Mouse (Mus musculus): Measurements from ENCODE around the gene Pigk. TPM values are rescaled to one million over a fixed set of nuclear protein-coding genes. Genes with fewer than 3 reads are reported as not detected.

Pigk gene
- polyA plus RNA-seq, 1 experiment from 2014 or later = 40.9 TPM

DNA sequence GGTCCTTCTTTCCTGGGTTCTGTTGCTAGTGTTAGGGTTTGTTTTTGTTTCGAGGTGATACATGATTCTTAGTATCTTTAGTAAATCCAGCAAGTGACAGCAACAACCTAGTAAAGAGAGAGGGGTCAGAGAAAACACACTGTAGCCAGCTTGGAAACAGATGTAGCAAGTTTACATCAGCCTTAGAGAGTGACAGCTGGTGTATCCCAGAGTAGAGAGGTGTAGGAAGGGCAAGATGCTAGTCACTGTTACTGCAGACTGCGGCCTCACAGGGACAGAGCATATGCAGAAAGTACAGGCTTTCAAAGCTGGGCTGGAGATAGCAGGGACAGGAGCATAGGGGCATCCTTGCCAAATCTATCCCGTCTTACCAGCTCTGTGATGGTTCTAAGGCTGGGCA, 44.1 kb upstream of the Pigk start:
- H3K9me3 ChIP-seq (ENCODE audit: control insufficient read depth, low read length) = no peaks in the 10 kb centered on the region
- no peak for DNase-seq (ENCODE audit: low spot score)
- WGBS = 71% methylated on average over 3 of the region's 3 CpGs

DNA sequence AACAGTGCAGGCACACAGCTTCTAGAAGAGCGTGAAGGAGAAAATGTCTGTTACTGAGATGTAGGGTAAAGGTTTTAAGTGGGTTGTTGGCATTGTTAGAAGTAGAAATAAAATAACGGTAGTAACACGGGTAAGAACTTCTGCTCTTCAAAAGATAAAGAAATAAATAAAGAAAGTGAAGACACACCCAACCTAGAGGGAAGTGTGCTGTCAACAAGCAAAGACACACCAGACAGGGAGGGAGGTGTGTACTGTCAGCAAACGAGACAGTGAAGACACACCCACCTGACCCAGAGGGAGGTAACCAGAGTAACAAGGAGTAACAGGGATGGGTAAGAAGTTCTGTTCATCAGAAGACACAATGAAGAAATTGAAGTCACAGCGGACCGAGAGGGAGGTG, 39.2 kb upstream of the Pigk start:
- no peaks in the 10 kb centered on the region for H3K27me3 ChIP-seq (ENCODE audit: control insufficient read depth, insufficient read depth, low read length)
- 60% methylated on average over 6 of the region's 6 CpGs for WGBS
- no peak for TF ChIP-seq CTCF (IDR thresholded peaks at IDR 0.05; ENCODE audit: low read depth)
- TF ChIP-seq EP300 (optimal IDR thresholded peaks at IDR 0.05) = no peak
- H3K9me3 ChIP-seq (ENCODE audit: control insufficient read depth, low read length) = no peaks in the 10 kb centered on the region
- no peaks in the 10 kb centered on the region for H3K4me1 ChIP-seq (replicated peaks; ENCODE audit: control insufficient read depth, insufficient read depth)
- ATAC-seq (ENCODE audit: low FRiP score, low TSS enrichment) = no peak
- H3K27ac ChIP-seq (replicated peaks) = no peak overlapping the region
- no peak for DNase-seq (ENCODE audit: low spot score)
- no peak overlapping the region for H3K4me2 ChIP-seq (replicated peaks; ENCODE audit: low read depth)
- H3K4me3 ChIP-seq (ENCODE audit: low read depth, low read length) = no peak overlapping the region
- H3K36me3 ChIP-seq (ENCODE audit: control insufficient read depth, insufficient read depth, low read length) = no peaks in the 10 kb centered on the region
- H3K9ac ChIP-seq (ENCODE audit: low read length) = no peak overlapping the region

More for the DNA sequence above, 44.1 kb upstream of the Pigk start:
- no peak overlapping the region for H3K27ac ChIP-seq (replicated peaks)
- H3K9ac ChIP-seq (ENCODE audit: low read length) = no peak overlapping the region
- H3K4me1 ChIP-seq (replicated peaks; ENCODE audit: control insufficient read depth, insufficient read depth) = no peaks in the 10 kb centered on the region
- H3K4me3 ChIP-seq (ENCODE audit: low read depth, low read length) = no peak overlapping the region
- H3K4me2 ChIP-seq (replicated peaks; ENCODE audit: low read depth) = no peak overlapping the region
- no peaks in the 10 kb centered on the region; the same call in 1 of the 2 replicates for H3K27me3 ChIP-seq (ENCODE audit: control insufficient read depth, insufficient read depth, low read length)
- H3K36me3 ChIP-seq (ENCODE audit: control insufficient read depth, insufficient read depth, low read length) = no peaks in the 10 kb centered on the region
- ATAC-seq (ENCODE audit: low FRiP score, low TSS enrichment) = no peak
- no peak for TF ChIP-seq CTCF (IDR thresholded peaks at IDR 0.05; ENCODE audit: low read depth)
- TF ChIP-seq EP300 (optimal IDR thresholded peaks at IDR 0.05) = no peak

DNA sequence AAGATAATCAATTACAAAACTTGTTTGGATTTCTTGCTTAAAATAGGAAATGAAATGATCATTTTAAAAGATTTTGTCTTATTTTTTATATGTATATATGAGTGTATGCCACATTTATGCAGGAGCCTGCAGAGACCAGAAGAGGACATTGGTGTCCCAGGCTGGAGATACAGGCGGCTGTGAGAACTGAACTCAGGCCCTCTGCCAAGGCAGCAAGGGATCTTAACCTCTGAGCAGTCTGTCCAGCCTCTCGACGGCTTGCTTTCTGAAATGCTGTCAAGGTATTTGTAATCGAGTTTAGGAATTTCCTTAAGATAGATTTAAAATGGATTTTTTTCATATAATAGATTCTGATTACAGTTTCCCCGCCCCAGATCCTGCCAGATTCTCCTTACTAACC, 25.4 kb upstream of the Pigk start:
- TF ChIP-seq EP300 (optimal IDR thresholded peaks at IDR 0.05) = no peak
- TF ChIP-seq CTCF (IDR thresholded peaks at IDR 0.05; ENCODE audit: low read depth) = no peak
- no peak for ATAC-seq (ENCODE audit: low FRiP score, low TSS enrichment)
- no peak overlapping the region for H3K4me2 ChIP-seq (replicated peaks; ENCODE audit: low read depth)
- H3K9ac ChIP-seq (ENCODE audit: low read length) = no peak overlapping the region
- H3K4me3 ChIP-seq (ENCODE audit: low read depth, low read length) = no peak overlapping the region
- H3K4me1 ChIP-seq (replicated peaks; ENCODE audit: control insufficient read depth, insufficient read depth) = no peaks in the 10 kb centered on the region
- no peaks in the 10 kb centered on the region for H3K9me3 ChIP-seq (ENCODE audit: control insufficient read depth, low read length)
- no peaks in the 10 kb centered on the region for H3K27me3 ChIP-seq (ENCODE audit: control insufficient read depth, insufficient read depth, low read length)
- 43% methylated on average over 5 of the region's 5 CpGs for WGBS
- no peak for DNase-seq (ENCODE audit: low spot score)
- no peak overlapping the region for H3K27ac ChIP-seq (replicated peaks)
- H3K36me3 ChIP-seq (ENCODE audit: control insufficient read depth, insufficient read depth, low read length) = no peaks in the 10 kb centered on the region

DNA sequence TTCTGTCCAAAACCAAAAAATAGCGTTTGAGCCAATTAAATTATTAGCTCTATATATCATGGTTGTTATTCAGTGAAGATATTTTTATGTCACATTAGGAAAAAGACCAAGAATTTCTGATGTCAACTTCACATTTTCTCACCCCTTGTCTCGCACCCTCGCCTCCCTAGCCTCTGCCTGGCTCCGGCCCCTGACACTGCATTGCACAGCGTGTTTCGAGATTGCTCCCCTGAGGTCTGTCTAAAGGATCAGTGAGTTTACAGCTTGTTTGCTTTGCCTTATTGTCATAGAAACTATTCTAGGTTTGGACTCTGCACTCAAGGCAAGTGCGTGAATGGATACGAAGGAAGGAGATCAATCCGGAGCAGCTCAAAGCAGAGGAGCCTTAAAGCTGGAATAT, 24.8 kb upstream of the Pigk start:
- DNase-seq (ENCODE audit: low spot score) (no peak), ATAC-seq (ENCODE audit: low FRiP score, low TSS enrichment) (no peak)
- Histone ChIP-seq H3K4me3 (ENCODE audit: low read depth, low read length) (no peak overlapping the region), H3K27ac (replicated peaks) (no peak overlapping the region), H3K27me3 (ENCODE audit: control insufficient read depth, insufficient read depth, low read length) (no peaks in the 10 kb centered on the region), H3K4me2 (replicated peaks; ENCODE audit: low read depth) (no peak overlapping the region), H3K9me3 (ENCODE audit: control insufficient read depth, low read length) (no peaks in the 10 kb centered on the region), H3K9ac (ENCODE audit: low read length) (no peak overlapping the region), H3K36me3 (ENCODE audit: control insufficient read depth, insufficient read depth, low read length) (no peaks in the 10 kb centered on the region), H3K4me1 (replicated peaks; ENCODE audit: control insufficient read depth, insufficient read depth) (no peaks in the 10 kb centered on the region)
- 48% methylated on average over 9 of the region's 9 CpGs for WGBS
- TF ChIP-seq CTCF (IDR thresholded peaks at IDR 0.05; ENCODE audit: low read depth) = no peak
- no peak for TF ChIP-seq EP300 (optimal IDR thresholded peaks at IDR 0.05)

DNA sequence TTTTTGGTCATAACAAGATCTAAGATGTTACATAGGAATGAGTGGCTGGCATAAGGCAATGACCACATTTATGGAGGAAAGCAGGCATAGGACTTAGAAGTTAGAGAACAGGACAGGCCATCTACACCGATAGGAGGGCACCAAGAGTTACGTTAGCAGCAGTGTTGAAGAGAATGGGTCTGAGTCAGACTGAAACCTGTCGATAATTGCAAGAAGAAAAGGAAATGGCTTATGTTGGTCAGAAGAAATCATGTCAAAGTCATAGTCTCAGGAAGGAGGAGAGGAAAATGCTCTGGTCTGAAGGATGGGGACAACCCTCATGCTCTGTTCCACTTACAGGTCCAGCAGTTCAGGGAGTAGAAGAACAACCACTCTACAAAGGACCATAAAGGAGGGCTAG, 18.9 kb upstream of the Pigk start:
- no peak overlapping the region for H3K4me3 ChIP-seq (ENCODE audit: low read depth, low read length)
- no peak overlapping the region for H3K4me2 ChIP-seq (replicated peaks; ENCODE audit: low read depth)

DNA sequence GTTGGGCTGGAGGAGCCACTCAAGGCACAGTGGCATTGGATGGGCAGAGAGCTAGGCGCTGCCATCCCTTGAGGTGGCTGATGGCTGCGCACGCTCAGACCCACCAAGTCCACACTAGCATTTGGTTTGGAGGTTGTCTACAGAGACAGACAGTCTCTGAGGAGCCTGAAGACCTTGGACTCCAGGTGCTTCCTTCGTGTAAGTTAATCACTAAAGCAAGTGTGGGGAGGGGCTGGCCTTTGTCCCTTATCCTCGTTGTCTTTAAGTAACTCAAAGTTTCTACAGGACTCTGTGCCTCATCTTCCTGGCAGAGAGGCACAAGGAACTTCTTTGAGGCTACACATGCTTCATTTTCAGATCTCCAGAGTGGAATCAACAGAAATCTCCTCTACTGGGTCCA, 15.9 kb upstream of the Pigk start:
- DNase-seq (ENCODE audit: low spot score) (no peak), ATAC-seq (ENCODE audit: low FRiP score, low TSS enrichment) (no peak)
- no peak overlapping the region for H3K4me2 ChIP-seq (replicated peaks; ENCODE audit: low read depth)
- H3K36me3 ChIP-seq (ENCODE audit: control insufficient read depth, insufficient read depth, low read length) = no peaks in the 10 kb centered on the region
- H3K4me1 ChIP-seq (replicated peaks; ENCODE audit: control insufficient read depth, insufficient read depth) = no peaks in the 10 kb centered on the region
- H3K9ac ChIP-seq (ENCODE audit: low read length) = no peak overlapping the region
- no peak for TF ChIP-seq CTCF (IDR thresholded peaks at IDR 0.05; ENCODE audit: low read depth)
- no peak for TF ChIP-seq EP300 (optimal IDR thresholded peaks at IDR 0.05)
- H3K4me3 ChIP-seq (ENCODE audit: low read depth, low read length) = no peak overlapping the region
- H3K9me3 ChIP-seq (ENCODE audit: control insufficient read depth, low read length) = no peaks in the 10 kb centered on the region
- H3K27me3 ChIP-seq (ENCODE audit: control insufficient read depth, insufficient read depth, low read length) = no peaks in the 10 kb centered on the region
- WGBS = 85% methylated on average over 5 of the region's 5 CpGs
- H3K27ac ChIP-seq (replicated peaks) = no peak overlapping the region

More for the DNA sequence above, 18.9 kb upstream of the Pigk start:
- ATAC-seq (ENCODE audit: low FRiP score, low TSS enrichment) (no peak), DNase-seq (ENCODE audit: low spot score) (no peak)
- Histone ChIP-seq H3K4me1 (replicated peaks; ENCODE audit: control insufficient read depth, insufficient read depth) (no peaks in the 10 kb centered on the region), H3K9me3 (ENCODE audit: control insufficient read depth, low read length) (no peaks in the 10 kb centered on the region), H3K27ac (replicated peaks) (no peak overlapping the region), H3K27me3 (ENCODE audit: control insufficient read depth, insufficient read depth, low read length) (no peaks in the 10 kb centered on the region), H3K36me3 (ENCODE audit: control insufficient read depth, insufficient read depth, low read length) (no peaks in the 10 kb centered on the region), H3K9ac (ENCODE audit: low read length) (no peak overlapping the region)
- 95% methylated on average over 3 of the region's 3 CpGs for WGBS
- TF ChIP-seq CTCF (IDR thresholded peaks at IDR 0.05; ENCODE audit: low read depth) = no peak
- TF ChIP-seq EP300 (optimal IDR thresholded peaks at IDR 0.05) = no peak

All from stomach, postnatal 0 days (tissue).